Mouse (Mus musculus): ENCODE results near the gene Cenps.

Cenps gene

GRCm38 (mm10) chr4:149157415-149157973 is 20.1 kb upstream of the Cenps start:
- DNase-seq (ENCODE audit: extremely low read depth, low read depth, low spot score) = no peak

GRCm38 (mm10) chr4:149155711-149156110 is 18.3 kb upstream of the Cenps start:
- DNase-seq (ENCODE audit: extremely low read depth, low read depth, low spot score) = peak; percentile 77

GRCm38 (mm10) chr4:149154859-149155258 is 17.4 kb upstream of the Cenps start:
- no peak for DNase-seq (ENCODE audit: extremely low read depth, low read depth, low spot score)

GRCm38 (mm10) chr4:149150721-149151120 is 13.3 kb upstream of the Cenps start:
- DNase-seq (ENCODE audit: extremely low read depth, low read depth, low spot score) = no peak

- no peak for DNase-seq (ENCODE audit: extremely low read depth, low read depth, low spot score)
These were observed 12.8 kb upstream of the Cenps start for GRCm38 (mm10) chr4:149150256-149150655.

- no peak for DNase-seq (ENCODE audit: extremely low read depth, low read depth, low spot score)
These were observed 12.2 kb upstream of the Cenps start for GRCm38 (mm10) chr4:149149611-149150010.

- no peak for DNase-seq (ENCODE audit: extremely low read depth, low read depth, low spot score)
These were observed 11.8 kb upstream of the Cenps start for GRCm38 (mm10) chr4:149149196-149149595.

GRCm38 (mm10) chr4:149148084-149148483 is 10.7 kb upstream of the Cenps start:
- DNase-seq (ENCODE audit: extremely low read depth, low read depth, low spot score) = no peak

GRCm38 (mm10) chr4:149147528-149147927 is 10.1 kb upstream of the Cenps start:
- no peak for DNase-seq (ENCODE audit: extremely low read depth, low read depth, low spot score)

GRCm38 (mm10) chr4:149145151-149145550 is 7.7 kb upstream of the Cenps start:
- no peak for DNase-seq (ENCODE audit: extremely low read depth, low read depth, low spot score)

GRCm38 (mm10) chr4:149144459-149144858 is 7.0 kb upstream of the Cenps start:
- no peak for DNase-seq (ENCODE audit: extremely low read depth, low read depth, low spot score)

GRCm38 (mm10) chr4:149143594-149143993 is 6.2 kb upstream of the Cenps start:
- no peak for DNase-seq (ENCODE audit: extremely low read depth, low read depth, low spot score)

GRCm38 (mm10) chr4:149138515-149138914 is 1.1 kb upstream of the Cenps start:
- no peak for DNase-seq (ENCODE audit: extremely low read depth, low read depth, low spot score)

GRCm38 (mm10) chr4:149136116-149136850 is 1.1 kb downstream of the Cenps start:
- no peak for DNase-seq (ENCODE audit: extremely low read depth, low read depth, low spot score)

- no peak for DNase-seq (ENCODE audit: extremely low read depth, low read depth, low spot score)
These were observed 4.0 kb downstream of the Cenps start for GRCm38 (mm10) chr4:149133395-149133794.

GRCm38 (mm10) chr4:149131789-149132565 is 5.5 kb downstream of the Cenps start:
- no peak for DNase-seq (ENCODE audit: extremely low read depth, low read depth, low spot score)

- DNase-seq (ENCODE audit: extremely low read depth, low read depth, low spot score) = no peak
These were observed 6.2 kb downstream of the Cenps start for GRCm38 (mm10) chr4:149131021-149131752.

GRCm38 (mm10) chr4:149128467-149128866 is 9.0 kb downstream of the Cenps start:
- DNase-seq (ENCODE audit: extremely low read depth, low read depth, low spot score) = no peak

- no peak for DNase-seq (ENCODE audit: extremely low read depth, low read depth, low spot score)
These were observed 10.8 kb downstream of the Cenps start, which contains the start of gene Cort for GRCm38 (mm10) chr4:149126663-149127062. TSS of gene Cort (minus strand) at chr4:149126763.

- DNase-seq (ENCODE audit: extremely low read depth, low read depth, low spot score) = no peak
These were observed 11.3 kb downstream of the Cenps start for GRCm38 (mm10) chr4:149126115-149126509.
